Mouse (Mus musculus) testis, adult 2 months (tissue): ENCODE measurements around the gene Zfp536.

Experiments
- CTCF ChIP-seq: fragments of 200-500 bp; IDR thresholded peaks from 2 replicates; pipeline ENCODE4 v1.5.1; 2012; ENCODE audit warnings: low read depth, mild to moderate bottlenecking, inconsistent platforms, low read length, moderate library complexity; ENCODE audit not compliant: control insufficient read depth, insufficient read depth, insufficient replicate concordance
- POLR2A ChIP-seq: fragments of 200-500 bp; IDR thresholded peaks from 2 replicates; pipeline ENCODE4 v1.6.1; 2012; ENCODE audit warnings: low read depth, mild to moderate bottlenecking, inconsistent platforms, low read length, moderate library complexity; ENCODE audit not compliant: control insufficient read depth

GRCm38 (mm10) chr7:37788721-37789120, 15.3 kb upstream of the Zfp536 start:
- TF ChIP-seq POLR2A (no peak), CTCF (no peak)
